Mouse (Mus musculus) testis, postnatal 14 days (tissue): ENCODE measurements around the gene Pes1.
"Not testable (repeated sequence)": the region's sequence is repeated elsewhere in the genome, so short reads cannot be mapped to it uniquely, and the experiment has no call there.

ENCODE experiments used
- DNase-seq: peaks from one replicate; pipeline ENCODE4 v3.0.0; 2021; ENCODE audit warnings: low spot score

Pes1 gene

GRCm38 (mm10) chr11:4006462-4006861 lies 42.7 kb downstream of the Pes1 start:
- no peak for DNase-seq

GRCm38 (mm10) chr11:4012616-4013015 lies 48.8 kb downstream of the Pes1 start:
- no peak for DNase-seq

DNA sequence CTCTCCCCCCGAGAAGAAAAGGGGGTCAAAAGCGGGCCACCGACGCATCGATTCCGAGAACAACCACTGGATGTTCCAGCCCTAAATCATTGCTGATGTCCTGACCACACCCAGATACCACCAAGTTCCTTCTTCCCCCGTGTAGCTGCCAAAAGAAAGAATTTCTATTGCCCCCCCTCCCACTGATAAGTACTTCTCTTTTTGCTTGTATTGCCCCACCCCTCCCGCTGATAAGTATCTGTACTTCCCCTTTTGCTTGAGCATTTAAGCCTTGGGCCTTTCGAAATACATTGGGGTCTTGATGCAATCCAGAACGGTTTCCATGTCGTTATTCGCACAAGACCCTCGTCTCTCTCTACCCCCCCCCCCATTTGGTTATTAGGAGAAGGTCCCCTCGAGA lies 52.0 kb downstream of the Pes1 start:
- not testable (repeated sequence) for DNase-seq

DNA sequence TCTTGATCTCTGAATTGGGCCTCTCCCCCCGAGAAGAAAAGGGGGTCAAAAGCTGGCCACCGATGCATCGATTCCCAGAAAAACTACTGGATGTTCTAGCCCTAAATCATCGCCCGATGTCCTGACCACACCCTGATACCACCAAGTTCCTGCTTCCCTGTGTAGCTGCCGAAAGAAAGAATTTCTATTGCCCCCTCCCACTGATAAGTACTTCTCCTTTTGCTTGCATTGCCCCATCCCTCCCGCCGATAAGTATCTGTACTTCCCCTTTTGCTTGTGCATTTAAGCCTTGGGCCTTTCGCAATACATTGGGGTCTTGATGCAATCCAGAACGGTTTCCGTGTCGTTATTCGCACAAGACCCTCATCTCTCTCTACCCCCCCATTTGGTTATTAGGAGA lies 58.3 kb downstream of the Pes1 start:
- not testable (repeated sequence) for DNase-seq

GRCm38 (mm10) chr11:4023321-4023720 lies 59.5 kb downstream of the Pes1 start:
- no peak for DNase-seq

- DNase-seq, result no peak
These were observed 63.3 kb downstream of the Pes1 start for GRCm38 (mm10) chr11:4027066-4027465.

DNA sequence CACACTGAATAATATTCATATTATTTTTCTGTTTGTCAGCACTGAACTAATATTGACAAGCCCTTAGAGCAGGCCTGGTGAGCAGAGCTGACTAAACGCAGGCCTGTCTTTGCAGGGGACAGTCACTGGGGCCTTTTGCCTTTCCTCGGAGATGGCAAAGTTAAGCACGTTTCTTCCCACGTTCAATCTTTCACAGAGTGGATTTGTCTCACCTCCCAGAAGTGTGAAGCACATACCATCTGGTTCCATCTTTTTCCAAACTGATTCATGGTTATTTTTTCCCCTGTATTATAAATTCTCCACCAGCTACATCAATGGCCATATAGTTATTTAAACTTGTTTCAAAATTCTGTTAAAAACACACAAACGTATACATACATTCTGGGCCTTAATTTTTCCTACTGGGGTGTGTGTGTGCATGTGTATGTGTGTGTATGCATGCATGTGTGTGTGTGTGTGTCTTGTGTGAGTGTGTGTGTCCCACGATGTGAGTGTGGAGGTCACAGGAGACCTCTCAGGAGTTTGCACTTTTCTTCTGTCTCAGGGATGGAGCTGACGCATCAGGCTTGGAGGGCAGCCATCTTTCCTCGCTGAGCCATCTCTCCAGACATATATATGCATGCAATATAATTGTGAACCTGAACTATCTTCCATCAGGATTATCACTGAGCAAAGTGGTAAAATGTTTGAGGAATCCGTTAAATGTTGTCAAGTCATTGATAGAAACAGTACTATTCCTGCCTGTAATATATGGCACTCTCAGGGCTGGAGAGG lies 64.0 kb downstream of the Pes1 start:
- no peak for DNase-seq

GRCm38 (mm10) chr11:4029343-4029742 lies 65.6 kb downstream of the Pes1 start:
- DNase-seq, result no peak
